Mouse (Mus musculus) gastrocnemius, adult 2 months (tissue): ENCODE data around the gene Gdf3. TPM values are rescaled to one million over a fixed set of nuclear protein-coding genes. Genes with fewer than 3 reads are reported as not detected.
A peak's percentile ranks its signal among the peaks of the same experiment; 100 is the strongest.

Experiments
- DNase-seq: peaks from one replicate; pipeline ENCODE4 v3.0.0; 2022
- H3K27ac ChIP-seq: fragments of 200-600 bp; 2 replicates; pipeline ENCODE4 v1.8.1; 2022; ENCODE audit warnings: mild to moderate bottlenecking
- H3K4me3 ChIP-seq: fragments of 200-600 bp; 2 replicates; pipeline ENCODE4 v1.8.1; 2022; ENCODE audit warnings: mild to moderate bottlenecking, moderate library complexity
- CTCF ChIP-seq: fragments of 200-600 bp; IDR thresholded peaks from 2 replicates; pipeline ENCODE4 v1.8.1; 2022; ENCODE audit warnings: antibody characterized with exemption, mild to moderate bottlenecking, moderate library complexity
- intact Hi-C: fragments of 180-260 bp; cut with DNase I; formaldehyde crosslinking; loops from one replicate; pipeline ENCODE4 v1.15.1; 2025
- total RNA-seq, 2 experiments: library from RNA; stranded (reverse); gene quantifications; 2 replicates each; pipeline ENCODE4 v1.2.3; 2021

Gene Gdf3
- total RNA-seq, 2 experiments from 2014 or later = not detected

GRCm38 (mm10) chr6:122624480-122624879 lies 14.6 kb upstream of the Gdf3 start:
- no peak for TF ChIP-seq CTCF
- intact Hi-C loops = no loop called here
- no peak for DNase-seq
- Histone ChIP-seq H3K27ac (no peak overlapping the region), H3K4me3 (no peak overlapping the region)

- intact Hi-C loops = no loop called here
Observed at GRCm38 (mm10) chr6:122621066-122621465, 11.2 kb upstream of the Gdf3 start.

GRCm38 (mm10) chr6:122616022-122616421 lies 6.1 kb upstream of the Gdf3 start:
- no peak for TF ChIP-seq CTCF

More at GRCm38 (mm10) chr6:122621066-122621465, 11.2 kb upstream of the Gdf3 start:
- Histone ChIP-seq H3K27ac (no peak overlapping the region), H3K4me3 (no peak overlapping the region)
- no peak for TF ChIP-seq CTCF
- no peak for DNase-seq

GRCm38 (mm10) chr6:122614047-122614446 lies 4.2 kb upstream of the Gdf3 start:
- Histone ChIP-seq H3K27ac (no peak overlapping the region), H3K4me3 (no peak overlapping the region)
- intact Hi-C loops = no loop called here
- DNase-seq = no peak
- peak; percentile 53 for TF ChIP-seq CTCF

More at GRCm38 (mm10) chr6:122616022-122616421, 6.1 kb upstream of the Gdf3 start:
- H3K4me3 ChIP-seq = no peak overlapping the region
- intact Hi-C loops = no loop called here
- H3K27ac ChIP-seq = no peak overlapping the region
- DNase-seq = no peak

GRCm38 (mm10) chr6:122612426-122612825 lies 2.5 kb upstream of the Gdf3 start:
- TF ChIP-seq CTCF = no peak
- intact Hi-C loops = no loop called here
- no peak overlapping the region for H3K27ac ChIP-seq
- H3K4me3 ChIP-seq = no peak overlapping the region
- no peak for DNase-seq

- DNase-seq = no peak
- Histone ChIP-seq H3K27ac (no peak overlapping the region), H3K4me3 (no peak overlapping the region)
- no peak for TF ChIP-seq CTCF
- intact Hi-C loops = no loop called here
Observed at GRCm38 (mm10) chr6:122609377-122609728, 534 bp downstream of the Gdf3 start.

GRCm38 (mm10) chr6:122608434-122609376 lies 1.2 kb downstream of the Gdf3 start:
- no peak overlapping the region for H3K4me3 ChIP-seq
- no peak for TF ChIP-seq CTCF
- DNase-seq = no peak
- intact Hi-C loops = no loop called here
- no peak overlapping the region for H3K27ac ChIP-seq

GRCm38 (mm10) chr6:122607700-122608099 lies 2.2 kb downstream of the Gdf3 start:
- no peak for TF ChIP-seq CTCF
- H3K4me3 ChIP-seq = no peak overlapping the region
- DNase-seq = no peak
- intact Hi-C loops = no loop called here
- H3K27ac ChIP-seq = no peak overlapping the region

- intact Hi-C loops = no loop called here
- Histone ChIP-seq H3K4me3 (no peak overlapping the region), H3K27ac (no peak overlapping the region)
- no peak for TF ChIP-seq CTCF
- DNase-seq = no peak
Observed at GRCm38 (mm10) chr6:122606661-122607060, 3.2 kb downstream of the Gdf3 start.

- DNase-seq = no peak
- peak; percentile 23; the same call in 1 of the 2 replicates for TF ChIP-seq CTCF
- Histone ChIP-seq H3K27ac (no peak overlapping the region), H3K4me3 (no peak overlapping the region)
- intact Hi-C loops = no loop called here
Observed at GRCm38 (mm10) chr6:122605483-122605882, 4.4 kb downstream of the Gdf3 start.

- Histone ChIP-seq H3K4me3 (no peak overlapping the region), H3K27ac (no peak overlapping the region)
- intact Hi-C loops = loop anchor here (5.0 kb wide), 1 partner anchor 42 kb away; no protein-coding TSS in a partner anchor
- no peak for DNase-seq
- TF ChIP-seq CTCF = no peak
Observed at GRCm38 (mm10) chr6:122604260-122604659, 5.6 kb downstream of the Gdf3 start.

- TF ChIP-seq CTCF = no peak
- intact Hi-C loops = loop anchor here (5.0 kb wide), 1 partner anchor 41 kb away; no protein-coding TSS in a partner anchor
- peak overlapping the region; percentile 80 for H3K4me3 ChIP-seq
- DNase-seq = no peak
- H3K27ac ChIP-seq = peak overlapping the region; percentile 89
Observed at GRCm38 (mm10) chr6:122602992-122603322, 6.9 kb downstream of the Gdf3 start.

GRCm38 (mm10) chr6:122602242-122602991 lies 7.5 kb downstream of the Gdf3 start, which contains the start of gene Apobec1:
Apobec1 (minus strand) TSS chr6:122602444.
- no peak for TF ChIP-seq CTCF
- peak; percentile 82 for DNase-seq
- peak within 1 kb of the TSS; percentile 80 for H3K4me3 ChIP-seq
- intact Hi-C loops = loop anchor here (5.0 kb wide), 1 partner anchor 40 kb away; no protein-coding TSS in a partner anchor
- peak within 1 kb of the TSS; percentile 89 for H3K27ac ChIP-seq
